Mouse (Mus musculus) heart, embryonic 11.5 days (tissue): ENCODE data around the gene Frem2. TPM values are rescaled to one million over a fixed set of nuclear protein-coding genes. Genes with fewer than 3 reads are reported as not detected.

Experiments used
- ATAC-seq: fragments of 200-750 bp; cut with Nextera tagmentation; replicated peaks from 2 replicates; pipeline ENCODE4 v1.8.0; 2017; ENCODE audit warnings: moderate library complexity; ENCODE audit not compliant: insufficient number of reproducible peaks, low FRiP score, low TSS enrichment
- H3K27ac ChIP-seq: fragments of 300-500 bp; sonication (generic); 2 replicates; pipeline ENCODE4 v1.5.1; 2014; ENCODE audit warnings: mild to moderate bottlenecking, low read depth, low read length
- H3K27me3 ChIP-seq: fragments of 300-500 bp; sonication (generic); 2 replicates; pipeline ENCODE4 v1.6.1; 2014; ENCODE audit warnings: mild to moderate bottlenecking, low read length, mixed read lengths; ENCODE audit not compliant: control insufficient read depth, insufficient read depth
- H3K36me3 ChIP-seq: fragments of 300-500 bp; sonication (generic); 2 replicates; pipeline ENCODE4 v1.6.1; 2014; ENCODE audit warnings: mild to moderate bottlenecking, low read length, moderate library complexity, mixed read lengths; ENCODE audit not compliant: control insufficient read depth, insufficient read depth
- H3K4me1 ChIP-seq: fragments of 300-500 bp; sonication (generic); 2 replicates; pipeline ENCODE4 v1.6.1; 2014; ENCODE audit warnings: low read length; ENCODE audit not compliant: control insufficient read depth, insufficient read depth
- H3K4me2 ChIP-seq: fragments of 300-500 bp; sonication (generic); 2 replicates; pipeline ENCODE4 v1.6.1; 2014; ENCODE audit warnings: mild to moderate bottlenecking, moderate library complexity
- H3K4me3 ChIP-seq: fragments of 300-500 bp; sonication (generic); 2 replicates; pipeline ENCODE4 v1.5.1; 2014; ENCODE audit warnings: low read depth, low read length
- H3K9ac ChIP-seq: fragments of 300-500 bp; sonication (generic); 2 replicates; pipeline ENCODE4 v1.6.1; 2014; ENCODE audit warnings: mild to moderate bottlenecking, low read depth, low read length, moderate library complexity
- H3K9me3 ChIP-seq: fragments of 300-500 bp; sonication (generic); replicated peaks from 2 replicates; pipeline ENCODE4 v1.6.1; 2016; ENCODE audit warnings: low read length; ENCODE audit not compliant: control insufficient read depth
- WGBS: fragments of 180-500 bp; shearing (Covaris S2); extraction: QIAGEN DNeasy Blood & Tissue Kit; methylation state at CpG from one replicate; pipeline ENCODE4 v1.1.7; 2014; ENCODE audit not compliant: insufficient replicate concordance; 5-methylcytosine and 5-hydroxymethylcytosine counted together
- polyA plus RNA-seq: library from polyadenylated mRNA; unstranded; fragments of >200 nt; fragmentation: Nextera tagmentation; extraction: Ambion mirVana; gene quantifications from 2 replicates; pipeline ENCODE4 v1.2.1, GENCODE M21; 2014

Gene Frem2
- polyA plus RNA-seq, 1 experiment from 2014 or later, result 4.8 TPM

GRCm38 (mm10) chr3:53580596-53581254 is 76.4 kb downstream of the Frem2 start:
- H3K4me3 ChIP-seq, result no peak overlapping the region
- H3K9me3 ChIP-seq, result no peaks in the 10 kb centered on the region
- 55% methylated on average over 5 of the region's 5 CpGs for WGBS
- no peak for ATAC-seq
- H3K4me1 ChIP-seq, result no peaks in the 10 kb centered on the region
- H3K4me2 ChIP-seq, result no peak overlapping the region
- H3K36me3 ChIP-seq, result no peaks in the 10 kb centered on the region
- H3K27me3 ChIP-seq, result no peaks in the 10 kb centered on the region
- H3K27ac ChIP-seq, result no peak overlapping the region
- H3K9ac ChIP-seq, result no peak overlapping the region

GRCm38 (mm10) chr3:53579121-53579704 is 77.9 kb downstream of the Frem2 start:
- no peak overlapping the region for H3K9ac ChIP-seq
- no peaks in the 10 kb centered on the region for H3K36me3 ChIP-seq
- H3K27ac ChIP-seq, result no peak overlapping the region
- no peaks in the 10 kb centered on the region; the same call in 1 of the 2 replicates for H3K4me1 ChIP-seq
- H3K27me3 ChIP-seq, result no peaks in the 10 kb centered on the region
- no peaks in the 10 kb centered on the region for H3K9me3 ChIP-seq
- 81% methylated on average over 10 of the region's 10 CpGs for WGBS
- no peak for ATAC-seq
- H3K4me2 ChIP-seq, result no peak overlapping the region
- no peak overlapping the region for H3K4me3 ChIP-seq

GRCm38 (mm10) chr3:53576320-53577116 is 80.6 kb downstream of the Frem2 start:
- no peaks in the 10 kb centered on the region for H3K27me3 ChIP-seq
- H3K9ac ChIP-seq, result no peak overlapping the region
- 48% methylated on average over 7 of the region's 7 CpGs for whole genome bisulfite sequencing
- no peak overlapping the region for H3K4me3 ChIP-seq
- no peaks in the 10 kb centered on the region for H3K36me3 ChIP-seq
- H3K27ac ChIP-seq, result no peak overlapping the region
- ATAC-seq, result no peak
- no peaks in the 10 kb centered on the region; the same call in 1 of the 2 replicates for H3K4me1 ChIP-seq
- no peak overlapping the region for H3K4me2 ChIP-seq
- H3K9me3 ChIP-seq, result no peaks in the 10 kb centered on the region

GRCm38 (mm10) chr3:53574123-53574522 is 83.0 kb downstream of the Frem2 start:
- Histone ChIP-seq H3K9me3 (no peaks in the 10 kb centered on the region), H3K9ac (no peak overlapping the region), H3K27me3 (no peaks in the 10 kb centered on the region), H3K4me2 (no peak overlapping the region), H3K4me3 (no peak overlapping the region), H3K4me1 (no peaks in the 10 kb centered on the region; the same call in 1 of the 2 replicates), H3K36me3 (no peaks in the 10 kb centered on the region), H3K27ac (no peak overlapping the region)
- 43% methylated on average over 9 of the region's 9 CpGs for WGBS
- ATAC-seq, result no peak

- H3K9me3 ChIP-seq, result no peaks in the 10 kb centered on the region
- no peak for ATAC-seq
- H3K9ac ChIP-seq, result no peak overlapping the region
- H3K27ac ChIP-seq, result no peak overlapping the region
- no peaks in the 10 kb centered on the region for H3K36me3 ChIP-seq
- WGBS, result 72% methylated on average over 6 of the region's 6 CpGs
- no peak overlapping the region for H3K4me3 ChIP-seq
- no peak overlapping the region for H3K4me2 ChIP-seq
- H3K4me1 ChIP-seq, result no peaks in the 10 kb centered on the region; the same call in 1 of the 2 replicates
- H3K27me3 ChIP-seq, result no peaks in the 10 kb centered on the region
These were observed 85.5 kb downstream of the Frem2 start for GRCm38 (mm10) chr3:53571663-53572062.

- no peak overlapping the region for H3K4me3 ChIP-seq
- no peak overlapping the region for H3K9ac ChIP-seq
- no peaks in the 10 kb centered on the region for H3K27me3 ChIP-seq
- no peak for ATAC-seq
- WGBS, result 71% methylated on average over 7 of the region's 7 CpGs
- no peaks in the 10 kb centered on the region for H3K36me3 ChIP-seq
- no peak overlapping the region for H3K4me2 ChIP-seq
- no peak overlapping the region for H3K27ac ChIP-seq
- no peaks in the 10 kb centered on the region; the same call in 1 of the 2 replicates for H3K4me1 ChIP-seq
- no peaks in the 10 kb centered on the region for H3K9me3 ChIP-seq
These were observed 92.6 kb downstream of the Frem2 start for GRCm38 (mm10) chr3:53564521-53564920.

- 62% methylated on average over 7 of the region's 7 CpGs for WGBS
- H3K4me2 ChIP-seq, result no peak overlapping the region
These were observed 93.4 kb downstream of the Frem2 start for GRCm38 (mm10) chr3:53563746-53564145.

GRCm38 (mm10) chr3:53561813-53562212 is 95.3 kb downstream of the Frem2 start:
- Histone ChIP-seq H3K36me3 (no peaks in the 10 kb centered on the region), H3K27ac (no peak overlapping the region), H3K9ac (no peak overlapping the region), H3K4me3 (no peak overlapping the region), H3K4me2 (no peak overlapping the region), H3K4me1 (no peaks in the 10 kb centered on the region; the same call in 1 of the 2 replicates), H3K27me3 (no peaks in the 10 kb centered on the region), H3K9me3 (no peaks in the 10 kb centered on the region)
- ATAC-seq, result no peak
- 69% methylated on average over 7 of the region's 7 CpGs for WGBS

More at GRCm38 (mm10) chr3:53563746-53564145, 93.4 kb downstream of the Frem2 start:
- H3K9me3 ChIP-seq, result no peaks in the 10 kb centered on the region
- H3K4me1 ChIP-seq, result no peaks in the 10 kb centered on the region; the same call in 1 of the 2 replicates
- H3K36me3 ChIP-seq, result no peaks in the 10 kb centered on the region
- no peak overlapping the region for H3K27ac ChIP-seq
- H3K4me3 ChIP-seq, result no peak overlapping the region
- no peak overlapping the region for H3K9ac ChIP-seq
- no peaks in the 10 kb centered on the region for H3K27me3 ChIP-seq
- no peak for ATAC-seq
